Mouse (Mus musculus) heart, adult 8-10 months (tissue): Measurements from ENCODE around the gene Noxred1. TPM values are rescaled to one million over a fixed set of nuclear protein-coding genes. Genes with fewer than 3 reads are reported as not detected.
"Not testable (repeated sequence)": the region's sequence is repeated elsewhere in the genome, so short reads cannot be mapped to it uniquely, and the experiment has no call there.

Experiments used
- DNase-seq: peaks from one replicate; pipeline ENCODE4 v3.0.0; 2022; ENCODE audit warnings: low spot score
- total RNA-seq, 4 experiments: library from RNA; stranded (reverse); gene quantifications; 2 replicates each; pipeline ENCODE4 v1.2.4; 2022

The Noxred1 gene
- total RNA-seq: under 1 TPM in 3 of 4 experiments, not detected in 1; 0.33 to 0.66 (median 0.37) TPM

GRCm38 (mm10) chr12:87238632-87239031 lies at the start of gene Noxred1:
Gene Noxred1 (minus strand): TSS chr12:87238732.
- DNase-seq: no peak

GRCm38 (mm10) chr12:87284726-87285125 lies 46.2 kb upstream of the Noxred1 start:
- no peak for DNase-seq

GRCm38 (mm10) chr12:87284268-87284667 lies 45.7 kb upstream of the Noxred1 start:
- no peak for DNase-seq

GRCm38 (mm10) chr12:87283706-87284105 lies 45.2 kb upstream of the Noxred1 start:
- DNase-seq: no peak

- DNase-seq: no peak
Observed at GRCm38 (mm10) chr12:87282743-87283142, 44.2 kb upstream of the Noxred1 start.

GRCm38 (mm10) chr12:87281766-87282165 lies 43.2 kb upstream of the Noxred1 start:
- no peak for DNase-seq

- DNase-seq: no peak
Observed at GRCm38 (mm10) chr12:87279879-87280278, 41.3 kb upstream of the Noxred1 start.

GRCm38 (mm10) chr12:87279350-87279749 lies 40.8 kb upstream of the Noxred1 start:
- DNase-seq: no peak

GRCm38 (mm10) chr12:87278118-87278730 lies 39.7 kb upstream of the Noxred1 start:
- DNase-seq: no peak

GRCm38 (mm10) chr12:87277251-87277650 lies 38.7 kb upstream of the Noxred1 start:
- DNase-seq: not testable (repeated sequence)

GRCm38 (mm10) chr12:87274853-87275831 lies 36.6 kb upstream of the Noxred1 start:
- DNase-seq: no peak

- DNase-seq: no peak
Observed at GRCm38 (mm10) chr12:87267682-87268081, 29.1 kb upstream of the Noxred1 start.

- DNase-seq: no peak
Observed at GRCm38 (mm10) chr12:87266827-87267603, 28.5 kb upstream of the Noxred1 start.

GRCm38 (mm10) chr12:87266108-87266826 lies 27.7 kb upstream of the Noxred1 start, which contains the start of the genes Vipas39 and Ahsa1:
Gene Vipas39 (minus strand): TSS chr12:87266256.
Gene Ahsa1 (plus strand): TSS chr12:87266479.
- DNase-seq: peak; percentile 95

- no peak for DNase-seq
Observed at GRCm38 (mm10) chr12:87265444-87265843, 26.9 kb upstream of the Noxred1 start.

- DNase-seq: no peak
Observed at GRCm38 (mm10) chr12:87260562-87260961, 22.0 kb upstream of the Noxred1 start.

GRCm38 (mm10) chr12:87256629-87257028 lies 18.1 kb upstream of the Noxred1 start:
- DNase-seq: no peak

- no peak for DNase-seq
Observed at GRCm38 (mm10) chr12:87253878-87254277, 15.3 kb upstream of the Noxred1 start.

- no peak for DNase-seq
Observed at GRCm38 (mm10) chr12:87250161-87250560, 11.6 kb upstream of the Noxred1 start.

GRCm38 (mm10) chr12:87236882-87237483 lies 1.5 kb downstream of the Noxred1 start:
- DNase-seq: no peak
